Mouse (Mus musculus) hematopoietic multipotent progenitor cell, adult 10-12 weeks (in vitro differentiated cells): ENCODE measurements around the gene Ramac. TPM values are rescaled to one million over a fixed set of nuclear protein-coding genes. Genes with fewer than 3 reads are reported as not detected.

Source experiments
- polyA plus RNA-seq: library from polyadenylated mRNA; stranded (reverse); fragments of >175 nt; gene quantifications from 2 replicates; pipeline ENCODE4 v1.2.3, GENCODE M21; 2012; ENCODE audit warnings: low replicate concordance

Gene Ramac
- polyA plus RNA-seq, result 7.6 and 17.5 TPM in 2 replicates

DNA sequence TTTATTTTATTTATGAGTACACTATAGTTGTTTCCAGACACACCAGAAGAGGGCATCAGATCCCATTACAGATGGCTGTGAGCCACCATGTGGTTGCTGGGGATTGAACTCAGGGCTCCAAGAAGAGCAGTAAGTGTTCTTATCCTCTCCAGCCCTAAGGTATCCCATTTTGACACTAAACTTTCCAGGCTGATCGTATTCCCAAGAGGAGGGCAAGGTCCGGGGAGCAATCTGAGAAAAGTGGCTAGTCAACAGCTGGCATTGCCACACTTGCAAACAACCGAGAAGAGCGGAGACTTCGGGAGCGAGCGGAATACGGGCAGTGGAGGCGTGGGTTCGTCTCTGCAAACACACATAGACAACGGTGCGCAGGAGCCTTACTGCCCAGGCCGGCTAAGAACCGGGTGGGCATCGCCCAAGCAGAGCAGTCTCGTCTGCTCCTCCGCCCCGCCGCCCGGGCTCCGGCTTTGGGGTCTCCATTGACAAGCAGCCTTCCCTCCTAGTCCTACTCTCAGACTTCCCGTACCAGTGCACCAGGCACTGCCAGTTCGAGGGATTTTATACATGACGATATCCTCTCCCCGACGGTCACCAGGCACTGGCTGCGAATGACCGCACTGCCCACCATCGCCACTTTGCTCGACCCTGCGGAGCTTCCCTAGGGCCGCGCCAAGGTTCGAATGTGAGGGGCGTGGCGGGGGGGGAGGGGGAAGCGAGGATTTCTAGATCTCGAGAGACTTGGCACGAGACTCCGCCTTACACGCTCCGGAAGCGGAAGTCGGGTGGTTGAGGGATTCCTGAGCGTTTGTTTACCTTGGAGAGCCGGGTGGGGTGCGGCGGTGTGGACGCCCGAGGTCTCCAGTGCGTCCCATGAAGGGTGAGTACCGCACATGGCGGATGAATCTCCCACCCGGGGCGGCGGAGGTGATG, at the start of gene Ramac:
Gene Ramac, plus strand, starts transcription at position 746 of the 930 bp plus-strand sequence.

DNA sequence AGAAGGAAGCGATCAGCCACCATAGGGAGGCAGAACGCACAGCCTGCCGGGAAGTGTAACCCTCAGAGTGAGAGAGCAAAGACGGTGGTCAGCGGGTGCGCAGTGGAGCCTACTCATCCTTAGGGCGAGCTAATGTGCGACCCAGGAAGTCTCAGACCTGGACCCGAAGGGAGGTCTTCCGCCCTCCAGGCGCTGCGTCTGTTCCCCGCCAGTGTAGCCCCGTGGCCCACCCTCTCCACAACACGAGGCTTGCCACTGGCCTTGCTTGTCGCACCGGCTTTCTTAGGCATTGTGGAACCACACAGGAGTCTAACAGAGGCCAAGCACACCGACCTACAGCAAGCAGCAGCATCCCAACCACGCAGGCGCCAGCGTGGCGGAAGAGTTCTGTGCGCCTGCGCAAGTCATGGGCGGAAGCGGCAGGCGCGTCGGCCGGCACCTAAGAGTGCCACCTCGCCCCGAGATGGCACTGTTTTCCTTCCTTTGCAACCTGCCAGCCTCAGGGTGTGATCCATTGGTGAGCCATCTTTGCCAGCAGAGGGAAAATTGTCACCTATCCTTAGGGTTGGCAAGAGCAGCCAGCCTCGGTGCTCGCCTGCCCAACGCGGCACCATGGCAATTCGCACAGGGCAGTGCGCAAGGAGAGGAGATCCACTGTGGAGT, 26.5 kb downstream of the Ramac start, which contains the start of gene 3110040N11Rik:
Gene 3110040N11Rik, minus strand, starts transcription at position 384 of the 663 bp plus-strand sequence.

Other genes with a start within 250 kb of the Ramac start
- 0.02 and 0.04 TPM in 2 replicates for gene Fsd2, start 196.0 kb upstream of the Ramac start, polyA plus RNA-seq
- 23.9 and 38.9 TPM in 2 replicates for gene Whamm, start 191.7 kb upstream of the Ramac start, polyA plus RNA-seq
- gene Homer2, start 55.4 kb upstream of the Ramac start, polyA plus RNA-seq, result 0.17 and 0.23 TPM in 2 replicates
- 15.9 and 21.6 TPM in 2 replicates for gene 3110040N11Rik, start 26.6 kb downstream of the Ramac start, polyA plus RNA-seq
- gene Btbd1, start 66.5 kb downstream of the Ramac start, polyA plus RNA-seq, result 11.1 and 14.1 TPM in 2 replicates
- gene Gm10160, start 92.9 kb downstream of the Ramac start, polyA plus RNA-seq, result not detected in 2 replicates
- 98.6 and 153 TPM in 2 replicates for gene Tm6sf1, start 96.1 kb downstream of the Ramac start, polyA plus RNA-seq
- gene Hdgfl3, start 171.5 kb downstream of the Ramac start, polyA plus RNA-seq, result 0.81 and 0.90 TPM in 2 replicates
- gene Bnc1, start 229.4 kb downstream of the Ramac start, polyA plus RNA-seq, result not detected in 2 replicates